Mouse (Mus musculus): ENCODE data around the gene Ptprf.

DNA sequence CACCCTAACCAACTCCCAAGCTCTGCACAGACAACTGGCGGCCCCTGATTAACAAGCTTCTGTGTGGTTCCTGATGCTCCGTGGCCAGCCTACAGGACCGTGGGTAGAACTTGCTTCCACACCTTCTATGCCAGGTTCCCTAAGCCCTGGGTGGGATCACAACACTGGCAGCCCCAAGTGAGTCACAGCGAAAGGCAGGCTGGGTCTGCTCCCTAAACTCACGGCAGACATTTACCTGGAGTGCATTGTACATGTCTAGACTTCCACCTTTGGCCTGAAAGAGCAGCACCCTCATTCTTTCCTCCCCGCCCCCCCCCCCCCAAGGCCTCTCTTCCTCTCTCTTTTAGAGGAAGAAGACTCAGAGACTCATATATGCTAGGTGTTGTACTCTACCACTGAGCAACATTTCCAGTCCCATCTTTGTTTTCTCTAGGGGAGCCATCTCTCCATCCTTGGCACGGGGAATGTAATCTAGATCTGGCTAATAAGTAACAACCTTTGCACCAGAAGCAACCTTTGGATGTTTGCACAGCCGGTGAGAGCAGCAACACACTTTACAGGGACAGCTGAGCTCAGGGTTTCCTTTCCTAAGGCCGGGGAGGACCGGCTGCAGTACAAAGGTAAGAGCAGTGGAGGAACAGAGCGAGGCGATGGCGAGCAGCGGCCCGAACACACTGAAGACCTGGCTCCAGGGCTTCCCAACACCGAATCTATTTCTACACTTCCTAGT is 51.1 kb downstream of the Ptprf start:
- TF ChIP-seq CTCF (IDR thresholded peaks at IDR 0.05; ENCODE audit: low read depth, low read length) (no peak), POLR2A (IDR thresholded peaks at IDR 0.05; ENCODE audit: extremely low read depth, insufficient read depth, low read length) (0 out of 2 replicates have a peak, but pooled peaks have one; percentile 40)
